Mouse (Mus musculus) small intestine, adult 2 months (tissue): Measurements from ENCODE around the gene Rhou.

Experiments used
- CTCF ChIP-seq: fragments of 200-500 bp; IDR thresholded peaks from 2 replicates; pipeline ENCODE4 v1.5.1; 2012; ENCODE audit warnings: low read depth, mild to moderate bottlenecking, control low read depth, inconsistent platforms, low read length, moderate library complexity, mixed read lengths; ENCODE audit not compliant: insufficient replicate concordance, insufficient read length; ENCODE audit errors: extremely low read depth
- POLR2A ChIP-seq: fragments of 200-500 bp; IDR thresholded peaks from 2 replicates; pipeline ENCODE4 v1.6.1; 2012; ENCODE audit warnings: low read depth, mild to moderate bottlenecking, control low read depth, inconsistent platforms, low read length, moderate library complexity

GRCm38 (mm10) chr8:123661515-123661914 is 7.8 kb downstream of the Rhou start:
- no peak for TF ChIP-seq CTCF
- TF ChIP-seq POLR2A: no peak
